Mouse (Mus musculus) lung, postnatal 0 days (tissue): ENCODE measurements around the gene Proser3. TPM values are rescaled to one million over a fixed set of nuclear protein-coding genes. Genes with fewer than 3 reads are reported as not detected.
A peak's percentile ranks its signal among the peaks of the same experiment; 100 is the strongest.

Experiments used
- ATAC-seq: fragments of 200-750 bp; cut with Nextera tagmentation; 2 replicates; pipeline ENCODE4 v1.8.0; 2017; ENCODE audit warnings: moderate library complexity
- DNase-seq: peaks from one replicate; pipeline ENCODE4 v3.0.0-alpha.2; 2016; ENCODE audit warnings: low spot score
- H3K27ac ChIP-seq: fragments of 300-500 bp; sonication (generic); 2 replicates; pipeline ENCODE4 v1.5.1; 2014; ENCODE audit warnings: antibody characterized with exemption, mild to moderate bottlenecking, low read length, mixed read lengths
- H3K27me3 ChIP-seq: fragments of 300-500 bp; sonication (generic); replicated peaks from 2 replicates; pipeline ENCODE4 v1.6.1; 2014; ENCODE audit warnings: low read length, mixed read lengths; ENCODE audit not compliant: insufficient read depth
- H3K36me3 ChIP-seq: fragments of 300-500 bp; sonication (generic); 2 replicates; pipeline ENCODE4 v1.6.1; 2014; ENCODE audit warnings: low read length, mixed read lengths; ENCODE audit not compliant: insufficient read depth
- H3K4me1 ChIP-seq: fragments of 300-500 bp; sonication (generic); 2 replicates; pipeline ENCODE4 v1.6.1; 2014; ENCODE audit warnings: antibody characterized with exemption, low read depth, low read length, mixed read lengths; ENCODE audit not compliant: insufficient read depth
- H3K4me2 ChIP-seq: fragments of 300-500 bp; sonication (generic); replicated peaks from 2 replicates; pipeline ENCODE4 v1.6.1; 2014; ENCODE audit warnings: low read depth, mild to moderate bottlenecking, low read length, moderate library complexity, mixed read lengths
- H3K4me3 ChIP-seq: fragments of 300-500 bp; sonication (generic); 2 replicates; pipeline ENCODE4 v1.5.1; 2014; ENCODE audit warnings: low read depth, low read length
- H3K9ac ChIP-seq: fragments of 300-500 bp; sonication (generic); replicated peaks from 2 replicates; pipeline ENCODE4 v1.6.1; 2014; ENCODE audit warnings: low read depth, mild to moderate bottlenecking
- H3K9me3 ChIP-seq: fragments of 300-500 bp; sonication (generic); 2 replicates; pipeline ENCODE4 v1.6.1; 2016; ENCODE audit warnings: low read length, mixed read lengths
- CTCF ChIP-seq: IDR thresholded peaks from 2 replicates; pipeline ENCODE4 v1.5.1; 2016; ENCODE audit warnings: antibody characterized with exemption, mild to moderate bottlenecking
- EP300 ChIP-seq: IDR thresholded peaks from 2 replicates; pipeline ENCODE4 v1.6.1; 2016; ENCODE audit warnings: antibody characterized with exemption, mild to moderate bottlenecking, control low read depth
- WGBS: fragments of 180-500 bp; shearing (Covaris S2); extraction: QIAGEN DNeasy Blood & Tissue Kit; methylation state at CpG from one replicate; pipeline ENCODE4 v1.1.7; 2014; 5-methylcytosine and 5-hydroxymethylcytosine counted together
- microRNA-seq: library from miRNA; unstranded; fragments of <30 nt; microRNA quantifications from one replicate; pipeline ENCODE4, GENCODE M21; 2016
- polyA plus RNA-seq: library from polyadenylated mRNA; unstranded; fragments of >200 nt; fragmentation: Nextera tagmentation; extraction: Ambion mirVana; gene quantifications from 2 replicates; pipeline ENCODE4 v1.2.1, GENCODE M21; 2015

Gene Proser3
- polyA plus RNA-seq, 1 experiment from 2014 or later: 4.4 TPM

DNA sequence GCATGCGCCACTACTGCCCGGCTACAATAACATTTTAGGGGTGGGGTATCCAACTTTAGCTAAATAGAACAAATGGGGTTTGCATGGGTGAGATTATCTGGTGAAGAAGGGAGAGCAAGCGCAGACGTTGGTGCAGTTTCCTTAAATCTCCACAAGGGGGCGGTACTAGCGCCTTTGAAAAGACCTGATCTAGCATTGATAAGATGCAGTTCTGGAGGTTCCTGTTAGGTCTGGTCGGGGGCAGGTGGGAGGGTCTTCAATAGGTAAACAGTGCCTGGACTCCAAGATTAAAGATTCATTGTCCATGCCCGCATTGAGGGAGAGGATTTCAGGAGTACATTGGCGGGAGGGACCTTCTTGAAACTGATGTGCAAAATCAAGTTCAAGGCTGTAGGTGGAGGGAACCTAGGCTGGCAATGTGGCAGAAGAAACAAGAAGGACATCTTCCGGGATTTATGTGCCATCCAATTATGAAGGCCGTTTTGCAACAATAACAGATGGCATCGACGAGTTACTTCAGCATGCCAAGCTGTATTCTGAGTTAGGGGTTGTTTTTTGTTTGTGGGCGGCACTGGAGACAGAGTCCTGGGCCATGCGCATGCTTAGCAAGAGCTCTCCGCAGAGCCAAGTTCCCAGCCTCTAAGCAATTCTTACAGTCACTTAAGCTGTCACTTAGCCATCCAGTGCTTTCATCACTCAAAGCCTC lies 61.7 kb downstream of the Proser3 start:
- Histone ChIP-seq H3K27me3 (no peaks in the 10 kb centered on the region), H3K27ac (no peak overlapping the region), H3K4me2 (no peak overlapping the region), H3K4me3 (no peak overlapping the region), H3K4me1 (no peaks in the 10 kb centered on the region), H3K9ac (no peak overlapping the region), H3K36me3 (no peaks in the 10 kb centered on the region), H3K9me3 (no peaks in the 10 kb centered on the region)
- 27% methylated on average over 16 of the region's 16 CpGs for WGBS
- DNase-seq (peak; percentile 15), ATAC-seq (no peak)
- TF ChIP-seq CTCF: peak; percentile 69
- no peak for TF ChIP-seq EP300

Small RNA genes within 50 kb of the gene (microRNA-seq; reads per million reads assigned to microRNA genes)
- gene Gm38670: 2.0 reads per million
- gene Mir3569: not detected

Other genes with a start within 250 kb of the Proser3 start
- gene Alkbh6, start 243.6 kb downstream of the Proser3 start, polyA plus RNA-seq: 60.6 and 78.2 TPM in 2 replicates
- 13.1 and 17.2 TPM in 2 replicates for gene Syne4, start 237.5 kb downstream of the Proser3 start, polyA plus RNA-seq
- gene E130208F15Rik, start 230.6 kb downstream of the Proser3 start, polyA plus RNA-seq: not detected in 2 replicates
- gene Sdhaf1, start 228.4 kb downstream of the Proser3 start, polyA plus RNA-seq: 17.6 and 20.0 TPM in 2 replicates
- gene Lrfn3, start 189.5 kb downstream of the Proser3 start, polyA plus RNA-seq: 2.0 and 2.8 TPM in 2 replicates
- gene Tyrobp, start 138.5 kb downstream of the Proser3 start, polyA plus RNA-seq: 209 and 244 TPM in 2 replicates
- gene Hcst, start 132.4 kb downstream of the Proser3 start, polyA plus RNA-seq: 7.2 and 9.4 TPM in 2 replicates
- gene Nfkbid, start 130.6 kb downstream of the Proser3 start, polyA plus RNA-seq: 1.9 and 2.5 TPM in 2 replicates
- gene Aplp1, start 106.8 kb downstream of the Proser3 start, polyA plus RNA-seq: 6.8 and 8.1 TPM in 2 replicates
- not detected in 2 replicates for gene Kirrel2, start 94.6 kb downstream of the Proser3 start, polyA plus RNA-seq
- gene Nphs1, start 94.0 kb downstream of the Proser3 start, polyA plus RNA-seq: 0.12 TPM in 2 replicates
- gene Prodh2, start 58.7 kb downstream of the Proser3 start, polyA plus RNA-seq: not detected in 2 replicates
- gene Arhgap33, start 17.2 kb downstream of the Proser3 start, polyA plus RNA-seq: 2.1 TPM in 2 replicates
- gene Hspb6, start 121 bp downstream of the Proser3 start, polyA plus RNA-seq: 22.8 and 27.0 TPM in 2 replicates
- 32.8 and 38.6 TPM in 2 replicates for gene Lin37, start 7.5 kb upstream of the Proser3 start, polyA plus RNA-seq
- gene U2af1l4, start 11.0 kb upstream of the Proser3 start, polyA plus RNA-seq: 75.0 and 86.0 TPM in 2 replicates
- gene Gm49396, start 11.0 kb upstream of the Proser3 start, polyA plus RNA-seq: 4.5 and 6.1 TPM in 2 replicates
- gene Psenen, start 11.3 kb upstream of the Proser3 start, polyA plus RNA-seq: 173 and 184 TPM in 2 replicates
- gene Igflr1, start 13.1 kb upstream of the Proser3 start, polyA plus RNA-seq: 1.2 and 3.2 TPM in 2 replicates
- 6.8 and 6.9 TPM in 2 replicates for gene Kmt2b, start 36.4 kb upstream of the Proser3 start, polyA plus RNA-seq
- 3.0 and 3.9 TPM in 2 replicates for gene Zbtb32, start 46.6 kb upstream of the Proser3 start, polyA plus RNA-seq
- gene Upk1a, start 60.5 kb upstream of the Proser3 start, polyA plus RNA-seq: 11.2 and 11.8 TPM in 2 replicates
- gene Cox6b1, start 73.9 kb upstream of the Proser3 start, polyA plus RNA-seq: 717 and 766 TPM in 2 replicates
- gene Etv2, start 83.6 kb upstream of the Proser3 start, polyA plus RNA-seq: not detected in 2 replicates
- gene Rbm42, start 98.0 kb upstream of the Proser3 start, polyA plus RNA-seq: 101 and 107 TPM in 2 replicates
- gene Haus5, start 112.7 kb upstream of the Proser3 start, polyA plus RNA-seq: 10.0 and 10.3 TPM in 2 replicates
- gene Pmis2, start 119.3 kb upstream of the Proser3 start, polyA plus RNA-seq: not detected in 2 replicates
- 0.69 and 1.2 TPM in 2 replicates for gene 2200002J24Rik, start 146.6 kb upstream of the Proser3 start, polyA plus RNA-seq
- gene Atp4a, start 159.9 kb upstream of the Proser3 start, polyA plus RNA-seq: 0.14 TPM in 1 of 2 replicates, not detected in the other
- 179 and 193 TPM in 2 replicates for gene Tmem147, start 177.2 kb upstream of the Proser3 start, polyA plus RNA-seq
- gene Gapdhs, start 191.4 kb upstream of the Proser3 start, polyA plus RNA-seq: 0.18 and 0.21 TPM in 2 replicates
- 6.7 and 7.3 TPM in 2 replicates for gene Sbsn, start 199.2 kb upstream of the Proser3 start, polyA plus RNA-seq
- 65.2 and 74.3 TPM in 2 replicates for gene Dmkn, start 211.5 kb upstream of the Proser3 start, polyA plus RNA-seq
- 2.1 and 4.4 TPM in 2 replicates for gene Krtdap, start 235.6 kb upstream of the Proser3 start, polyA plus RNA-seq